Mouse (Mus musculus) heart, embryonic 10.5 days (tissue): ENCODE data around the gene Cmtr1. TPM values are rescaled to one million over a fixed set of nuclear protein-coding genes. Genes with fewer than 3 reads are reported as not detected.
"Not testable (repeated sequence)": the region's sequence is repeated elsewhere in the genome, so short reads cannot be mapped to it uniquely, and the experiment has no call there.

Experiments used
- DNase-seq: peaks from one replicate; pipeline ENCODE4 v3.0.0-alpha.2; 2017; ENCODE audit warnings: low spot score
- H3K27ac ChIP-seq: fragments of 300-500 bp; sonication (generic); 2 replicates; pipeline ENCODE4 v1.5.1; 2016; ENCODE audit warnings: mild to moderate bottlenecking
- H3K27me3 ChIP-seq: fragments of 300-500 bp; sonication (generic); 2 replicates; pipeline ENCODE4 v1.6.1; 2016; ENCODE audit warnings: mild to moderate bottlenecking; ENCODE audit not compliant: poor library complexity, insufficient read depth, severe bottlenecking
- H3K36me3 ChIP-seq: fragments of 300-500 bp; sonication (generic); 2 replicates; pipeline ENCODE4 v1.6.1; 2016; ENCODE audit warnings: mild to moderate bottlenecking, moderate library complexity
- H3K4me1 ChIP-seq: fragments of 300-500 bp; sonication (generic); 2 replicates; pipeline ENCODE4 v1.6.1; 2016; ENCODE audit warnings: mild to moderate bottlenecking
- H3K4me3 ChIP-seq: fragments of 300-500 bp; sonication (generic); 2 replicates; pipeline ENCODE4 v1.5.1; 2016; ENCODE audit warnings: mild to moderate bottlenecking, moderate library complexity
- H3K9me3 ChIP-seq: fragments of 300-500 bp; sonication (generic); 2 replicates; pipeline ENCODE4 v1.6.1; 2016; ENCODE audit warnings: mild to moderate bottlenecking, moderate library complexity
- WGBS: fragments of 180-500 bp; shearing (Covaris S2); methylation state at CpG from one replicate; pipeline ENCODE4 v1.1.7; 2016; 5-methylcytosine and 5-hydroxymethylcytosine counted together
- polyA plus RNA-seq: library from polyadenylated mRNA; unstranded; fragments of >200 nt; fragmentation: Nextera tagmentation; extraction: Ambion mirVana; gene quantifications from 2 replicates; pipeline ENCODE4 v1.2.1, GENCODE M21; 2016

Gene Cmtr1
- polyA plus RNA-seq, 1 experiment from 2014 or later, result 122 TPM

DNA sequence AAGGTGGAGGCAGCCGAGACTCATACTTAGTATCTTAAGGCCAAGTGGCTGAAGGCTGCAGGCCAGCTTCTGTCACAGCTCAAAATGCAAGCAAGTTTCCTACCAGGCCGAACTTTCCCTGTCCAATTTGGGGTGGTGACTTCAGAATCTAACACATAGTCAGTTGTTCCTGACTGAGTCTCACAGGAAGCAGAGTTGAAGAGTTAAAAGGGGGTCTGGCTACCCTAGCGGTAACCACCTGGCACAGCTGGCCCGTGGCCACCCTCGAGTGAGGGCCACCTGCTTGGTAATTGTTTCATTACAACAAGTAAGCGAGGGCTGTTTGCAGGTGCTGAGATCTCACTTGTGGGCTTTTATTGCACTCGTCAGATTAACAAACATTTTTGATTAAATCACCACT, 52.2 kb downstream of the Cmtr1 start:
- Histone ChIP-seq H3K4me3 (no peak overlapping the region), H3K36me3 (peaks cover 9% of the 10 kb centered on the region), H3K9me3 (no peaks in the 10 kb centered on the region), H3K4me1 (peaks cover 73% of the 10 kb centered on the region), H3K27ac (peak overlapping the region; percentile 47; the same call in 1 of the 2 replicates), H3K27me3 (no peaks in the 10 kb centered on the region)
- DNase-seq, result no peak
- WGBS, result 81% methylated on average over 7 of the region's 7 CpGs

- not testable (repeated sequence) for H3K27ac ChIP-seq, H3K36me3 ChIP-seq, H3K27me3 ChIP-seq, DNase-seq, H3K4me3 ChIP-seq, H3K9me3 ChIP-seq
- peaks cover 61% of the 10 kb centered on the region for H3K4me1 ChIP-seq
- 93% methylated on average over 4 of the region's 4 CpGs for WGBS
Measured at GRCm38 (mm10) chr17:29713734-29714133, 53.3 kb downstream of the Cmtr1 start.

- WGBS, result 5% methylated on average over 41 of the region's 41 CpGs
- Histone ChIP-seq H3K27ac (peak within 1 kb of the TSS; percentile 85), H3K4me3 (peak within 1 kb of the TSS; percentile 67), H3K4me1 (peaks cover 29% of the 10 kb centered on the region), H3K27me3 (no peaks in the 10 kb centered on the region), H3K36me3 (peaks cover 5% of the 10 kb centered on the region), H3K9me3 (no peaks in the 10 kb centered on the region)
- DNase-seq, result peak; percentile 98
Measured at GRCm38 (mm10) chr17:29716732-29717445, 56.5 kb downstream of the Cmtr1 start, which contains the start of gene Ccdc167. Gene Ccdc167 (minus strand): TSS chr17:29717044.

DNA sequence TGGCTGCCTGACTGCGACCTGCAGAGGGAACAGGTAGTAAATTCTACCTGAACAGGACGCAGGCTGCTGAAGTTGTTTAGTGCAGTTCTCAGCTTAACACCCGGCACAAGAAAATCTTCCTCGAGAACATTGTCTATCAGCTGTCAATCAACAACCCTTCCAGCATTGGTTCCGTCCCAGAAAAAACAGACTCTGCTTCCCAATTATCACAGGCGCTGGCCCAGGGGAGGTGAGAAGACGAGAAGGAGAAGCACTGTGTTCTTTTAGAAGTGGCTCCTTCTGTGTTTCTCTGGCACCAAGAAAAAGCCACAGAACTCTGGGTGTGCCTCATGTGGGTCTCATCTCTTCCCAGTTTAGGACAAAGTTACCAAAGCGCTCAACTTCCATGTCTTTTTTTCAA, 58.3 kb downstream of the Cmtr1 start:
- H3K36me3 ChIP-seq, result peaks cover 5% of the 10 kb centered on the region
- no peaks in the 10 kb centered on the region for H3K27me3 ChIP-seq
- H3K4me1 ChIP-seq, result peaks cover 19% of the 10 kb centered on the region; the same call in 1 of the 2 replicates
- no peak overlapping the region for H3K4me3 ChIP-seq
- DNase-seq, result no peak
- H3K9me3 ChIP-seq, result no peaks in the 10 kb centered on the region
- 74% methylated on average over 8 of the region's 8 CpGs for WGBS
- H3K27ac ChIP-seq, result no peak overlapping the region

DNA sequence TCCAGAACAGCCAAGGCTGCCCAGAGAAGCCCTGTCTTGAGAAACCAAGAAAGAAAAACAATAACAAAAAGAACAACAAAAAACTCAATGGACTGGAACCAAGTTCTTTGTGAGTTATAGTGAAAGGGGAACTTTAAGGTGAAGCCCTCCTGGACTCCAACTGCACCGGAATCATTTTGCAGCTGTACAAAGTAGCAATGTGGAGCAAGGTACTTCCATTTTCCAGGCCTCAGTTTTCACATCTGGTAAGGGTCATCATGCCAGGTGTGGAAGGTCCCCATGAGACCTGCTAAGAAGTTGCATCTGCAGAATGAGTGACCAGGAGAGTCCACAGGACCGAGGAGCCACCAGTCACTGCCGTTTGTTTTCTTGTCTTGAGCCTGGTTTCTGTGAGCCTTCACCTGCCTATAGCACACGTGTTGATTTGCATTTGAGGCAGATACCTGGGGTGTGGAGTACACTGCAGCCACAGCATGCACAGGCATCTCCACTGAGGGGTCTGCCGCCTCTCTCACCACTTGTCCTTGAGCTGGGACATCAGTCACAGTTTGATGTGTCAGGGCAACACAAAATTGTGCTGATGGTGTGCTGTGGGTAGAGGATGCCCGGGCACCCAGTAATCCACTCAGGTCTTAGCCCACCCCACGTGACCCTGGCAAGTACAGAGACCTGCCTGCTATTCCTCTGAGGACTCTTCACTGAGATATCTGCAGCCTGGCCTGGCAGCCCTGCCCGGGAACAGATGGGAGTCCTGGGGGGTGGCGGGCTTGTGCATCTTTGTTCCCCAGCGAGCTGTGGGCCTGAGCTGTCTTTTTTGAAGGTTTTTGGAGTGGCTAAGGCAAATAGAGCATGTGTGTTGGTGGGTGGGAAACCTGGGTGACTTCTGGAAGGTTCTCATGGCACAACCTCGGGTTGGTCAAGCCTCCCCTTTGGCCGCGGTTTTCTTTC, 59.5 kb downstream of the Cmtr1 start:
- peaks cover 15% of the 10 kb centered on the region; the same call in 1 of the 2 replicates for H3K4me1 ChIP-seq
- H3K27me3 ChIP-seq, result no peaks in the 10 kb centered on the region
- 74% methylated on average over 13 of the region's 13 CpGs for WGBS
- no peak overlapping the region for H3K27ac ChIP-seq
- DNase-seq, result no peak
- H3K4me3 ChIP-seq, result no peak overlapping the region
- no peaks in the 10 kb centered on the region for H3K9me3 ChIP-seq
- no peaks in the 10 kb centered on the region for H3K36me3 ChIP-seq

DNA sequence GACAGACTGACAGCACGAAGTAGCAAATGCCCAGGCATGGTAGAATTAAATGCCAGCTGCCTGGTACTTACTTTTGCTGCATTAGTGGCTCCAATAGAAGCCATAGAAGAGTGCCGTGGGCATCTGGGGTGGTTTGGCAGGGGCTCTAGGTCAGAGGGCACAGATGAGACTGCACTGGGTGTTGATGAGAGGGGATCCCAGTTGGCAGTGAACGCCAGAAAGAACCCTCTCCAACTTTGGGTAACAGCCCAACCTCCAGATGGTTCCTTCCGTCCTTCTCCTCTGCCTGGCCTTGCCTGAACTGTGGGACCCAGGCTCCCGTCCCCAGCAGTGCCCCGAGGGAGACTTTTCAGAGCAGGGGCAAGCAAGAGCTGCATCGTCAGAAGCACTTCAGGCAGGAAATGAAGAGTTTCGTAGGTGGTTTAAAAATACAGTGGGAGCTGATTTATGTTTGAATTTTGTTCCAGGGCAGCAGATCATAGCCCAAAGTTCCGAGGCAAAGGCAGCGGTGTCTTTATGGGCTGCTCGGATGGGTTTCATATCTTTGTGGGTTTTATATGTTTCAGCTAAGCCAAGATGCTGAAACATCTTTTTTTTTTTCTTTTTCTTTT, 60.5 kb downstream of the Cmtr1 start:
- 73% methylated on average over 11 of the region's 11 CpGs for WGBS
- no peaks in the 10 kb centered on the region for H3K27me3 ChIP-seq
- no peak for DNase-seq
- no peaks in the 10 kb centered on the region for H3K36me3 ChIP-seq
- H3K4me3 ChIP-seq, result no peak overlapping the region
- H3K4me1 ChIP-seq, result peaks cover 12% of the 10 kb centered on the region; the same call in 1 of the 2 replicates
- H3K9me3 ChIP-seq, result no peaks in the 10 kb centered on the region
- no peak overlapping the region for H3K27ac ChIP-seq

DNA sequence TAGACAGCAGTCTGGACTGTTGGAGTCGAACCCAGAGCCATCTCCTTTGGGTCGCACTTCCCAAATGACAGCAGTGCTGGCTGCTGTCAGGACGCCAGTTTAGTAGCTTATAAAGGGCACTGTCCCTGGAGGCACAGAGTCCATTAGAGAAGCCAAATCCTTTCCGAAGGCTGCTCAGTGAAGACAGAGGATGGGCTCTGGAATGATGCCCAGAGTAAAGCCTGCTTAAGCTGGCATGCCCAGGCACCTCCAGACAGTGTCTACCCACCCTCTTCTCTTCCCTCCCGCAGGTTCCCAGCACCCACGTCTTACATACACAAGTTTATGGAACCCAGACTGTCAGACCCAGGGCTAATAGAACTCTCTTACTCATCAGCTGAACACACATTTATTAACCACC, 64.2 kb downstream of the Cmtr1 start:
- WGBS, result 82% methylated on average over 6 of the region's 6 CpGs
- H3K27ac ChIP-seq, result no peak overlapping the region
- no peak for DNase-seq
- no peaks in the 10 kb centered on the region for H3K9me3 ChIP-seq
- H3K4me3 ChIP-seq, result no peak overlapping the region
- H3K27me3 ChIP-seq, result no peaks in the 10 kb centered on the region
- H3K36me3 ChIP-seq, result no peaks in the 10 kb centered on the region
- H3K4me1 ChIP-seq, result peaks cover 2% of the 10 kb centered on the region; the same call in 1 of the 2 replicates

GRCm38 (mm10) chr17:29725027-29725620, 64.7 kb downstream of the Cmtr1 start:
- Histone ChIP-seq H3K9me3 (no peaks in the 10 kb centered on the region), H3K4me1 (peaks cover 2% of the 10 kb centered on the region; the same call in 1 of the 2 replicates), H3K27ac (no peak overlapping the region), H3K27me3 (no peaks in the 10 kb centered on the region), H3K36me3 (no peaks in the 10 kb centered on the region), H3K4me3 (no peak overlapping the region)
- 69% methylated on average over 6 of the region's 6 CpGs for WGBS
- no peak for DNase-seq

- Histone ChIP-seq H3K27ac (no peak overlapping the region), H3K4me1 (peaks cover 18% of the 10 kb centered on the region), H3K27me3 (no peaks in the 10 kb centered on the region), H3K9me3 (no peaks in the 10 kb centered on the region), H3K4me3 (no peak overlapping the region), H3K36me3 (no peaks in the 10 kb centered on the region)
- no peak for DNase-seq
- WGBS, result 47% methylated on average over 8 of the region's 8 CpGs
Measured at GRCm38 (mm10) chr17:29728082-29728481, 67.7 kb downstream of the Cmtr1 start.

DNA sequence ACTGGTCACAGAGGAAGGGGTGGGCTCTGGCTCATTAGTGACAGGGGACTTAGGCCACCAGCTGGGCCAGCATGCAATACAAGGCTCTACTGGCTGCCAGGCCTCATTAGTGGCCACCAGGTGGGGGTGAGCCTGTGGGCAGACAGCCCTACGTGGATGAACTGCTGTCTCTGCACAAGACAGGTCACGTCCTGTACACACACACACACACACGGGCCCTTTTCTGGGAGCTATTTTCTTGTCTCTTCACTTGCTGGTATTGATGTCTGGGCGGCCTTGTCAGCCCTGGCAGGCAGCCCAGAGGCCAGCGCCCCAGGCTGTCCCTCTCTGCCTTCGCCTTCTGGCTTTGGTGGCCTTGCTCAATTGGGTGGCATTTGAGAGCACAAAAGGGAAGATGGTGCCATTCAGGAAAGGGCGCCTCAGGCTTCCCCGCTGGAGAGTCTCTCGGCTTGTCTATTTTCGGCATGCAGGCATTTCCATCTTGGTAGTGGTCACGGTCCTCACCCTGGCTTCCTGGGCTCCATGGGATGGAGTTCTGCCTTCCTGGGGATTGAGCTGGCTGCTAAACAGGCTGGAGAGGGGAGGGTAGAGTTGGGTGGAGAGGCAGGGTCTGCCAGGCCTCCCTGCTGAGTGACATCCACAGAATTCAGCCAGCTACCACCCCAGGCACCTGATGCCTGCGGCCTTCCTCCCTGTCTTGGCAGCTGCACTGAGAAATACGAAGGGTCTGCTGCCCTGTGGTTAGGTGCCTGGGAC, 70.3 kb downstream of the Cmtr1 start:
- Histone ChIP-seq H3K27me3 (no peaks in the 10 kb centered on the region), H3K9me3 (no peaks in the 10 kb centered on the region), H3K27ac (peak overlapping the region; percentile 53; the same call in 1 of the 2 replicates), H3K4me3 (no peak overlapping the region), H3K36me3 (no peaks in the 10 kb centered on the region), H3K4me1 (peaks cover 18% of the 10 kb centered on the region)
- WGBS, result 60% methylated on average over 13 of the region's 13 CpGs
- no peak for DNase-seq

- 54% methylated on average over 12 of the region's 12 CpGs for WGBS
- no peak overlapping the region for H3K4me3 ChIP-seq
- H3K4me1 ChIP-seq, result peaks cover 20% of the 10 kb centered on the region
- no peak for DNase-seq
- no peaks in the 10 kb centered on the region for H3K9me3 ChIP-seq
- H3K27ac ChIP-seq, result peak overlapping the region; percentile 53; the same call in 1 of the 2 replicates
- H3K36me3 ChIP-seq, result no peaks in the 10 kb centered on the region
- H3K27me3 ChIP-seq, result no peaks in the 10 kb centered on the region
Measured at GRCm38 (mm10) chr17:29731266-29731952, 71.0 kb downstream of the Cmtr1 start.
